Comparison of ENCODE assay signal across 18 mouse cellular contexts in genomic region chr17:66065115-66065514, GRCm38 (mm10).
"Had no signal": no experiment of that assay in that cellular context is flagged by ENCODE, and none has a peak within 500 bp of the region (broad histone marks: within the 10 kb centered on the region; RNA-seq: fewer than 3 reads in every experiment).

No protein-coding gene starts in this region.

- H3K36me3 ChIP-seq: lung, embryonic 15.5 days; midbrain, embryonic 10.5 days; midbrain, embryonic 12.5 days; neural tube, embryonic 13.5 days; neural tube, embryonic 15.5 days had no signal

- H3K9me3 ChIP-seq: lung, embryonic 15.5 days; midbrain, embryonic 10.5 days; midbrain, embryonic 12.5 days; neural tube, embryonic 13.5 days; neural tube, embryonic 15.5 days had no signal

- H3K4me1 ChIP-seq: lung, embryonic 15.5 days; midbrain, embryonic 12.5 days; neural tube, embryonic 13.5 days had no signal

- H3K27me3 ChIP-seq: lung, embryonic 15.5 days; midbrain, embryonic 12.5 days; neural tube, embryonic 13.5 days; neural tube, embryonic 15.5 days had no signal

- H3K9ac ChIP-seq: lung, embryonic 15.5 days; midbrain, embryonic 12.5 days; neural tube, embryonic 13.5 days; neural tube, embryonic 15.5 days had no signal

- DNase-seq: lung, adult 2 months; lung, postnatal 14 days; lung, postnatal 36 days; midbrain, embryonic 14.5 days; retina, postnatal 1 day; right cerebral cortex, adult 18-20 months; right cerebral cortex, postnatal 25 days; right cerebral cortex, postnatal 4 days; spleen, adult 18-20 months; thymus, adult 18-20 months; thymus, postnatal 14 days; thymus, postnatal 36 days had no signal

- H3K4me2 ChIP-seq: lung, embryonic 15.5 days; midbrain, embryonic 12.5 days; neural tube, embryonic 13.5 days; neural tube, embryonic 15.5 days had no signal

- H3K27ac ChIP-seq: lung, embryonic 15.5 days; midbrain, embryonic 10.5 days; midbrain, embryonic 12.5 days; neural tube, embryonic 13.5 days; neural tube, embryonic 15.5 days had no signal

- H3K4me3 ChIP-seq: lung, embryonic 15.5 days; midbrain, embryonic 10.5 days; midbrain, embryonic 12.5 days; myocyte; neural tube, embryonic 13.5 days; neural tube, embryonic 15.5 days had no signal
